Mouse (Mus musculus) T-helper 17 cell (primary cell): Measurements from ENCODE around the gene Isl1.

ENCODE experiments used
- in situ Hi-C, 2 experiments: fragments of 300-600 bp; cut with MboI, MseI; formaldehyde crosslinking; loops; 1 replicate in 1 of 2; 2 replicates in 1 of 2; pipeline ENCODE4 v1.15.1; 2025; ENCODE audit warnings: high pct_unique_total_duplicates in 2 of 2

Isl1 gene

GRCm38 (mm10) chr13:116295401-116295800 is 14.1 kb downstream of the Isl1 start:
- in situ Hi-C loops, result loop anchor here in 1 of 2 experiments (10.0 kb wide), 1 partner anchor 589 kb away; no protein-coding TSS in a partner anchor

- in situ Hi-C loops, result loop anchor here in 1 of 2 experiments (10.0 kb wide), 1 partner anchor 590 kb away; no protein-coding TSS in a partner anchor
Observed at GRCm38 (mm10) chr13:116294734-116295133, 14.8 kb downstream of the Isl1 start.

GRCm38 (mm10) chr13:116294151-116294461 is 15.4 kb downstream of the Isl1 start:
- in situ Hi-C loops, result loop anchor here in 1 of 2 experiments (10.0 kb wide), 1 partner anchor 591 kb away; no protein-coding TSS in a partner anchor

- in situ Hi-C loops, result loop anchor here in 1 of 2 experiments (10.0 kb wide), 1 partner anchor 591 kb away; no protein-coding TSS in a partner anchor
Observed at GRCm38 (mm10) chr13:116293301-116294150, 16.0 kb downstream of the Isl1 start.

GRCm38 (mm10) chr13:116289655-116290054 is 19.8 kb downstream of the Isl1 start:
- in situ Hi-C loops, result loop anchor here in 1 of 2 experiments (10.0 kb wide), 1 partner anchor 595 kb away; no protein-coding TSS in a partner anchor

- in situ Hi-C loops, result no loop called here
Observed at GRCm38 (mm10) chr13:116279207-116279772, 30.2 kb downstream of the Isl1 start.
